Mouse (Mus musculus): ENCODE results near the gene Cab39. TPM values are rescaled to one million over a fixed set of nuclear protein-coding genes. Genes with fewer than 3 reads are reported as not detected.

The Cab39 gene
- total and polyA plus RNA-seq, 3 experiments = 90.2 to 239 (median 111) TPM

- Histone ChIP-seq H3K4me2 (ENCODE audit: insufficient read depth, low read depth, poor library complexity, severe bottlenecking) (no peak overlapping the region), H3K79me2 (replicated peaks; ENCODE audit: control insufficient read depth, extremely low read depth, insufficient read depth, poor library complexity, severe bottlenecking) (peaks cover 89% of the 10 kb centered on the region), H3K4me3 (replicated peaks in 1 of 3; ENCODE audit: low read depth in 2 of 3, low read length in 2 of 3, poor library complexity in 1 of 3) (no peak overlapping the region), H3K4me1 (ENCODE audit: control insufficient read depth in 1 of 2, insufficient read depth in 2 of 2) (peaks cover 5 to 76% of the 10 kb centered on the region in 2 experiments; a peak in 3 of 4 replicates), H3K9ac (ENCODE audit: insufficient read depth, low read depth) (no peak overlapping the region), H3K27me3 (replicated peaks) (no peaks in the 10 kb centered on the region), H3K36me3 (replicated peaks in 1 of 2; ENCODE audit: control insufficient read depth in 1 of 2, insufficient read depth in 1 of 2, low read length in 1 of 2) (peaks cover 4 to 58% of the 10 kb centered on the region in 2 experiments), H3K9me3 (replicated peaks; ENCODE audit: low read length) (no peaks in the 10 kb centered on the region), H3K27ac (ENCODE audit: insufficient read depth, low read depth) (no peak overlapping the region)
- TF ChIP-seq RAD21 (IDR thresholded peaks at IDR 0.05; ENCODE audit: low read depth, low read length) = no peak
- no peak for TF ChIP-seq POLR2AphosphoS2 (IDR thresholded peaks at IDR 0.05; ENCODE audit: low read depth, low read length)
- TF ChIP-seq ZNF384 (IDR thresholded peaks at IDR 0.05; ENCODE audit: low read depth, low read length) = no peak
- TF ChIP-seq MEF2A (IDR thresholded peaks at IDR 0.05; ENCODE audit: borderline replicate concordance, low read depth, low read length) = no peak
- TF ChIP-seq RCOR1 (conservative IDR thresholded peaks at IDR 0.05; ENCODE audit: low read depth, low read length) = no peak
- no peak for TF ChIP-seq BHLHE40 (IDR thresholded peaks at IDR 0.05; ENCODE audit: low read depth, low read length)
- no peak for TF ChIP-seq NELFE (IDR thresholded peaks at IDR 0.05; ENCODE audit: low read depth, low read length)
- no peak for TF ChIP-seq ZC3H11A (IDR thresholded peaks at IDR 0.05; ENCODE audit: low read depth, low read length)
- TF ChIP-seq KAT2A (IDR thresholded peaks at IDR 0.05; ENCODE audit: insufficient replicate concordance, low read length) = no peak
- TF ChIP-seq USF2 (conservative IDR thresholded peaks at IDR 0.05; ENCODE audit: low read depth, low read length) = no peak
- TF ChIP-seq USF1 (IDR thresholded peaks at IDR 0.05; ENCODE audit: low read depth, low read length) = no peak
- TF ChIP-seq HCFC1 (IDR thresholded peaks at IDR 0.05; ENCODE audit: low read depth, low read length) = no peak
- no peak for TF ChIP-seq MXI1 (IDR thresholded peaks at IDR 0.05; ENCODE audit: low read depth, low read length)
- no peak for TF ChIP-seq PAX5 (IDR thresholded peaks at IDR 0.05; ENCODE audit: low read length)
- no peak for TF ChIP-seq CHD2 (IDR thresholded peaks at IDR 0.05; ENCODE audit: low read length)
- dilution Hi-C loops (cut with MboI; ENCODE audit: extremely low pct_ligation_motif_present, extremely low pct_unique_long_range_greater_than_20kb, low sequenced_read_pairs) = no loop called here
- in situ Hi-C loops (cut with MboI; ENCODE audit: low pct_ligation_motif_present, low pct_unique_long_range_greater_than_20kb, low sequenced_read_pairs) = no loop called here
- DNase-seq (ENCODE audit: extremely low read depth) = no peak
Measured at GRCm38 (mm10) chr1:85809256-85809655, 16.0 kb downstream of the Cab39 start.

GRCm38 (mm10) chr1:85810343-85810742 is 17.1 kb downstream of the Cab39 start:
- peaks cover 0 to 57% of the 10 kb centered on the region in 2 experiments for H3K36me3 ChIP-seq (replicated peaks in 1 of 2; ENCODE audit: control insufficient read depth in 1 of 2, insufficient read depth in 1 of 2, low read length in 1 of 2)
- no peak overlapping the region for H3K27ac ChIP-seq (ENCODE audit: insufficient read depth, low read depth)
- no peaks in the 10 kb centered on the region for H3K27me3 ChIP-seq (replicated peaks)
- dilution Hi-C loops (cut with MboI; ENCODE audit: extremely low pct_ligation_motif_present, extremely low pct_unique_long_range_greater_than_20kb, low sequenced_read_pairs) = no loop called here
- no peak overlapping the region for H3K4me2 ChIP-seq (ENCODE audit: insufficient read depth, low read depth, poor library complexity, severe bottlenecking)
- H3K4me1 ChIP-seq (ENCODE audit: control insufficient read depth in 1 of 2, insufficient read depth in 2 of 2) = peaks cover 5 to 66% of the 10 kb centered on the region in 2 experiments; a peak in 3 of 4 replicates
- DNase-seq (ENCODE audit: extremely low read depth) = no peak
- no peak for TF ChIP-seq ZKSCAN1 (IDR thresholded peaks at IDR 0.05; ENCODE audit: borderline replicate concordance, low read depth, low read length)
- TF ChIP-seq CTCF (conservative IDR thresholded peaks at IDR 0.05 in 1 of 2, IDR thresholded peaks at IDR 0.05 in 1 of 2; ENCODE audit: low read depth in 2 of 2, low read length in 2 of 2) = no peak
- TF ChIP-seq HCFC1 (IDR thresholded peaks at IDR 0.05; ENCODE audit: low read depth, low read length) = no peak
- no peak for TF ChIP-seq USF2 (conservative IDR thresholded peaks at IDR 0.05; ENCODE audit: low read depth, low read length)
- no peak for TF ChIP-seq IRF4 (IDR thresholded peaks at IDR 0.05; ENCODE audit: low read depth, low read length)
- TF ChIP-seq NELFE (IDR thresholded peaks at IDR 0.05; ENCODE audit: low read depth, low read length) = no peak
- no peak for TF ChIP-seq MAX (IDR thresholded peaks at IDR 0.05; ENCODE audit: low read length)
- TF ChIP-seq JUN (IDR thresholded peaks at IDR 0.05; ENCODE audit: insufficient read depth, low read depth, low read length) = no peak
- TF ChIP-seq SIN3A (IDR thresholded peaks at IDR 0.05; ENCODE audit: low read length) = no peak
- TF ChIP-seq ZMIZ1 (IDR thresholded peaks at IDR 0.05; ENCODE audit: low read depth, low read length) = no peak
- no peak for TF ChIP-seq RAD21 (IDR thresholded peaks at IDR 0.05; ENCODE audit: low read depth, low read length)
- no peak for TF ChIP-seq BHLHE40 (IDR thresholded peaks at IDR 0.05; ENCODE audit: low read depth, low read length)
- no peak for TF ChIP-seq MYC (IDR thresholded peaks at IDR 0.05; ENCODE audit: low read depth, low read length)
- no peak for TF ChIP-seq JUND (conservative IDR thresholded peaks at IDR 0.05; ENCODE audit: low read depth, low read length)
- no peak for TF ChIP-seq ZNF384 (IDR thresholded peaks at IDR 0.05; ENCODE audit: low read depth, low read length)
- TF ChIP-seq ZC3H11A (IDR thresholded peaks at IDR 0.05; ENCODE audit: low read depth, low read length) = no peak
- TF ChIP-seq USF1 (IDR thresholded peaks at IDR 0.05; ENCODE audit: low read depth, low read length) = no peak
- no peak for TF ChIP-seq UBTF (IDR thresholded peaks at IDR 0.05; ENCODE audit: low read depth, low read length)
- no peak for TF ChIP-seq ETS1 (conservative IDR thresholded peaks at IDR 0.05; ENCODE audit: low read depth, low read length)
- in situ Hi-C loops (cut with MboI; ENCODE audit: low pct_ligation_motif_present, low pct_unique_long_range_greater_than_20kb, low sequenced_read_pairs) = no loop called here
- H3K79me2 ChIP-seq (replicated peaks; ENCODE audit: control insufficient read depth, extremely low read depth, insufficient read depth, poor library complexity, severe bottlenecking) = peaks cover 88% of the 10 kb centered on the region
- H3K9ac ChIP-seq (ENCODE audit: insufficient read depth, low read depth) = no peak overlapping the region
- H3K4me3 ChIP-seq (replicated peaks in 1 of 3; ENCODE audit: low read depth in 2 of 3, low read length in 2 of 3, poor library complexity in 1 of 3) = no peak overlapping the region
- no peaks in the 10 kb centered on the region for H3K9me3 ChIP-seq (replicated peaks; ENCODE audit: low read length)
